Mouse (Mus musculus): ENCODE measurements around the gene Lrpprc. TPM values are rescaled to one million over a fixed set of nuclear protein-coding genes. Genes with fewer than 3 reads are reported as not detected.
"Not testable (repeated sequence)": the region's sequence is repeated elsewhere in the genome, so short reads cannot be mapped to it uniquely, and the experiment has no call there.

The Lrpprc gene
- 49.0 and 52.9 TPM in 2 replicates for polyA plus RNA-seq (2016; fragmentation: Nextera tagmentation; extraction: Ambion mirVana)

DNA sequence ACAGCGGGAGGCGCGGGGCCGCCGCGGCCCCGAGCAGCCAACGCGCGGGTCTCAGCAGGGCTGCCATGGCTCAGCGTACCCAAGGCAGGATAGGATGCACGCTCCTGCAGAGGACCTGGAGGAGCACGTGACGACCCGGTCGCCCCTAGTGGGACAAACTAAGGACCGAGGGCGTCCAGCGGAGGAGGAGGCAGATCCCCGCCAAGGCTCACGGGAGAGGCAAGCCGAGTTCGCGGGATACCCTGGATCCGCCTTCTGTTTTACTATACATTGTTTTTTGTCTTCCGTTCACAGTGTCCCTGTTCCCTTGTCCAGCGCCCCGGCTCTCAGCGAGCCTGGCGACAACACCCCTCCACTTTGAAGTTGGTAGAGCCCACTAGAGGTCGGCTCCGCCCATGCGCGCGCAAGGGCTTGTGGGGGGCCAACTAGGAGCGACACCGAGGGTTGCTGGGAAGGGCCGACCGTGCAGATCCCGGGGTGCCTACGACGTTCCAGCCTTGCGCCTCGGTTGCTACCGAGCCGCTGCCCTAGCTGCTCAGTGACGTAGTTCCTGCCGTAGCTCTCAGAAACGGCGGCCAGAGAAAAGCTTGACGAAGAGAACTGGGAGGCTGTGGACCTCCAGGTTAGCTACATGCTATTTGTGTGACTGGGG is at the start of gene Lrpprc:
Gene Lrpprc, minus strand, starts transcription at position 343 of the 652 bp plus-strand sequence.
- under 1% methylated on average over 51 of the region's 51 CpGs for WGBS

DNA sequence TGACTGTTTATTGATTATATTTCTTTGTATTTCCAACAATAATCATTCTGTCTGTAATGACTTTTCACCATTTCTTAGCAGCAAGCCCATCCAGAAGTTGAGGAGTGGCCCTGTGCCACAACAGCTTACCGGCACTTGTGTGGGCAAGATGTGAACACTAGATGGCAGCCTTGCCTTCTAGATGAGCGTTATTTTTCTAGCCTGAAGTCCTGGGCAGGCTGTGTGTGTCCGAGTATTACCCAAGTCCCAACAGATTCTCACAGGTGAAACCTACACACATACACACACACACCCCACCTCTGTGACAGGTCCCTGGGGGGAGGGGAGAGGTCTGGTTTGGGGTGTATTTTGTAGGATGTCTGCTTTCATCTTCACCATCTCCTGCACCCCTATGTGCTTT is 47.2 kb upstream of the Lrpprc start:
- peak; percentile 53; the same call in 1 of the 2 replicates for ATAC-seq (ENCODE audit: low FRiP score, low read depth)
- no peaks in the 10 kb centered on the region for H3K9me3 ChIP-seq
- H3K4me2 ChIP-seq (replicated peaks), result no peak overlapping the region
- no peaks in the 10 kb centered on the region for H3K4me1 ChIP-seq
- H3K36me3 ChIP-seq, result no peaks in the 10 kb centered on the region
- 2% methylated on average over 3 of the region's 3 CpGs for WGBS
- no peak overlapping the region for H3K27ac ChIP-seq
- no peaks in the 10 kb centered on the region for H3K27me3 ChIP-seq (replicated peaks)
- no peak overlapping the region for H3K9ac ChIP-seq
- no peak overlapping the region for H3K4me3 ChIP-seq

More for the DNA sequence above, at the start of gene Lrpprc:
- Histone ChIP-seq H3K9me3 (no peaks in the 10 kb centered on the region), H3K27me3 (replicated peaks) (no peaks in the 10 kb centered on the region), H3K9ac (peak within 1 kb of the TSS; percentile 91), H3K36me3 (peaks cover 2% of the 10 kb centered on the region; the same call in 1 of the 2 replicates), H3K4me3 (peak within 1 kb of the TSS; percentile 98), H3K27ac (no peak within 1 kb of the TSS), H3K4me2 (replicated peaks) (peak within 1 kb of the TSS; percentile 84), H3K4me1 (peaks cover 9% of the 10 kb centered on the region)
- ATAC-seq (ENCODE audit: low FRiP score, low read depth), result peak; percentile 99

DNA sequence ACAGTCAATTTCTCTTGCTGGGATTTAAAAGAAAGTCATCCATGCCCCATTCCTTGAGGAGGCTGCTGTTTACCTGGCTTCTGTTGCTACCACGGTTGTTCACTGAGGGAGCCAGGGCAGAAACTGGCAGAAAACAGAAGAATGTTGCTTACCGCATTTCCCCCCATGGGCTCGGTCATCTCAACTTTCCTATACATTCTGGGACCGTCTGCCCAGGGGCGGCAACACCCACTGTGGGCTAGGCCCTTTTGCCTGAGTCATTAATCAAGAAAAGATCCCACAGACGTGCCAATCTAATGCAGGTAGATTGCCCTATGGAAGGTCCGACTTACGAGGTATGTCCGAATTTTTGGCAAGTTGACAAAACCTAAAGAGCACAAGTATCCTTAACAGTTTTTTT is 44.7 kb upstream of the Lrpprc start:
- WGBS, result 83% methylated on average over 9 of the region's 9 CpGs
- no peak overlapping the region for H3K4me3 ChIP-seq
- ATAC-seq (ENCODE audit: low FRiP score, low read depth), result no peak
- H3K27ac ChIP-seq, result no peak overlapping the region
- no peaks in the 10 kb centered on the region for H3K27me3 ChIP-seq (replicated peaks)
- no peak overlapping the region for H3K9ac ChIP-seq
- no peaks in the 10 kb centered on the region for H3K4me1 ChIP-seq
- H3K4me2 ChIP-seq (replicated peaks), result no peak overlapping the region
- H3K36me3 ChIP-seq, result no peaks in the 10 kb centered on the region
- H3K9me3 ChIP-seq, result no peaks in the 10 kb centered on the region

DNA sequence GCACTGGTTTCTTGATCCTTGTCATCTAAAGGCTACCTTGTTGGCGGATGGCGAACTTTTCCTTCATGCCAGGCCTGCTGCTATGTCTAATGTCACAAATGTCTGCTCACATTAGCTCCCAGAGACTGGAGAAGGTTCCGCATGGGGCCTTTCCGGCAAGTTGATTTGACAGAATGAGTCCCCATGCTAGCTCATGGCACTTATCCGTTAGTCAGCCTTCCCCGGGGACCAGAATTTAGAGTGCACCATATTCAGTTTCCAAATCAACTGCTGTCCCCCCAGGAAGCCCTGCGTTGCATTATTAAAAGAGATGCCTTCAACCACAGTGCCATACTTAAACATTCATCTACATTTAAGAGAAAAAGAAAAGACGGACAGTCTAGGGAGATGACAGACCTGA is 41.8 kb upstream of the Lrpprc start:
- H3K36me3 ChIP-seq, result no peaks in the 10 kb centered on the region
- no peak overlapping the region for H3K4me2 ChIP-seq (replicated peaks)
- H3K27ac ChIP-seq, result no peak overlapping the region
- 73% methylated on average over 8 of the region's 8 CpGs for WGBS
- no peaks in the 10 kb centered on the region for H3K27me3 ChIP-seq (replicated peaks)
- no peaks in the 10 kb centered on the region for H3K4me1 ChIP-seq
- ATAC-seq (ENCODE audit: low FRiP score, low read depth), result no peak
- no peaks in the 10 kb centered on the region for H3K9me3 ChIP-seq
- no peak overlapping the region for H3K9ac ChIP-seq
- no peak overlapping the region for H3K4me3 ChIP-seq

DNA sequence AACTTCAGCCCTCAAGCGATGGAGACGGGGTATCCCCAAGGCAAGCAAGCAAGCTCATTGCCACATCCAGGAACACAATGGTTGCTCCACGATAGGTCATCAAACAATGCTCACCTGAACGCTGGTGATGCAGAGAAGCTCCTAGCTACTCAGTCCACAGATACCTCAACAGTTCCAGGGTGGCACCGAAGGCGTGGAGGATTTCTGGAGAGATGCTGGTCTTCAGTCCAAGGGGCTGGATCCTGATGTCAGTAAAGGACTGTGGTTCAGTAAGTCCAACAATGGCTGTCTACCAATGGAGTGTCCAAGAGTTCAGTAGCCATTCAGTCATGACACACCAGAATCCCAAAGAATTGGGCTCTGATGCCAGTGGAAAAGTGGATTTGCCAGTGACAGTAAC is 37.7 kb upstream of the Lrpprc start:
- H3K36me3 ChIP-seq, result no peaks in the 10 kb centered on the region
- H3K4me1 ChIP-seq, result no peaks in the 10 kb centered on the region
- H3K9ac ChIP-seq, result no peak overlapping the region
- 97% methylated on average over 6 of the region's 6 CpGs for WGBS
- H3K4me2 ChIP-seq (replicated peaks), result no peak overlapping the region
- no peaks in the 10 kb centered on the region for H3K27me3 ChIP-seq (replicated peaks)
- H3K27ac ChIP-seq, result no peak overlapping the region
- H3K4me3 ChIP-seq, result no peak overlapping the region
- no peak for ATAC-seq (ENCODE audit: low FRiP score, low read depth)
- no peaks in the 10 kb centered on the region for H3K9me3 ChIP-seq

DNA sequence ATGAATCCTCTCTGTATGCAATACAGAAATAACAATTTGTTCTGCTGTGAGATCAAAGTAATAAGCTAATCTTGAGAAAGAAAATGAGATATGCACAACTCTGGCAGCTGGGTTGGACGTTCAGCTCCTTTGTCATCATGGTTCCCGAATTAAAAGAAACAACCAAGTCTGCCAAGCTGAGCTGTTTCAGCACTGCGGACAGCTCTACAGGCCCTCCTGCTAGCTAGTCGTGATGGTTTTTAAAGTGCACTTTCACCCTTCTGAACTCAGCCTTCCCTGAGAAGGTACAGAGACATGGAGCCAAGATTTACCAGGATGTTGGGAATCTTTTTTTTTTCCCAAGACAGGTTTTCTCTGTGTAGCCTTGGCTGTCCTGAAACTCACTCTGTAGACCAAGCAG is 30.0 kb upstream of the Lrpprc start:
- Histone ChIP-seq H3K27ac (no peak overlapping the region), H3K9me3 (no peaks in the 10 kb centered on the region), H3K36me3 (no peaks in the 10 kb centered on the region), H3K4me3 (no peak overlapping the region), H3K4me2 (replicated peaks) (no peak overlapping the region), H3K27me3 (replicated peaks) (no peaks in the 10 kb centered on the region), H3K9ac (no peak overlapping the region), H3K4me1 (no peaks in the 10 kb centered on the region)
- 12% methylated on average over 4 of the region's 4 CpGs for WGBS
- ATAC-seq (ENCODE audit: low FRiP score, low read depth), result no peak

DNA sequence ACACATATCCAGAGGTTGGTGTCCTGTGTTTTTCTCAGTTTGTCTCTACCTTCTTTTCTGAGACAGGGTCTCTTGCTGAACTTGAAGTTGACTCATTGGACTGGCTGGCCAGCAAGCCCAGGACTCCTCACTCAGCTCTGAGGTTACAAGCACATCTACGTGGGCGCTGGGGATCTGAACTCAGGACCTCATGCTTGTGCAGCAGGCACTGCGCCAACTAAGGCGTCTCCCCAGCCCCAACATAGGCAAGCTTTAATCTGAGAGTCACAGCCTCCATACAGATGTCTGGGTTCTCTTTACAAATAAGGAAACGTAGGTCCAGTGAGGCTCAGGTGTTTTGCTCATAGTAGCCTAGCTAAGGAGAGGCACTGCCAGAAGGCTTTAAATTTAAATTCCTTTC is 27.8 kb upstream of the Lrpprc start:
- no peaks in the 10 kb centered on the region for H3K36me3 ChIP-seq
- no peaks in the 10 kb centered on the region for H3K4me1 ChIP-seq
- H3K9ac ChIP-seq, result no peak overlapping the region
- no peak overlapping the region for H3K4me2 ChIP-seq (replicated peaks)
- no peaks in the 10 kb centered on the region for H3K27me3 ChIP-seq (replicated peaks)
- 91% methylated on average over 5 of the region's 5 CpGs for WGBS
- H3K4me3 ChIP-seq, result no peak overlapping the region
- ATAC-seq (ENCODE audit: low FRiP score, low read depth), result no peak
- H3K9me3 ChIP-seq, result no peaks in the 10 kb centered on the region
- no peak overlapping the region for H3K27ac ChIP-seq

DNA sequence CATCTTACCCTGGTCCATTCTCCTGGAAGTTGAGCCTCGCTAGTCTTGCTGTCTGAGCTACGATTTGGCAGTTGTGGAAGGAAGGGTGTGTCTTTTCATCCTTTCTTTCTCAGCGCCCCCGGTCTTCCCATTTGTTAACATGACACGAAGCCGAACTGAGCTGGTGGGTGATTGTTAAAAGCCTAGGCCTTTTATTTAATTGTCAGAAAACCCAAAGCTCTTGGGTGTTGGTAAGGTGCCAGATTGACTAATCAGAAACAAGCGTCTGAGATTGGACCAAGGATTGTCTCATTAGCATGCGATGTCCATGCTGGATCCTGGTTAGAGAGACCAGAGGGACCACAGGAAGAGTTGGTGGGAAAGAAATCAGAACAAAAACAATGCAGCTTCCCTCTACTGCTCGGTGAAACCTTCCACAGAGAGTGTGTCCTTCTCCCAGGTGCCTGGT is 25.4 kb upstream of the Lrpprc start:
- WGBS, result 76% methylated on average over 9 of the region's 9 CpGs
- Histone ChIP-seq H3K36me3 (no peaks in the 10 kb centered on the region), H3K4me1 (no peaks in the 10 kb centered on the region), H3K4me2 (replicated peaks) (no peak overlapping the region), H3K9ac (no peak overlapping the region), H3K27ac (no peak overlapping the region), H3K4me3 (no peak overlapping the region), H3K27me3 (replicated peaks) (no peaks in the 10 kb centered on the region), H3K9me3 (no peaks in the 10 kb centered on the region)
- ATAC-seq (ENCODE audit: low FRiP score, low read depth), result no peak

DNA sequence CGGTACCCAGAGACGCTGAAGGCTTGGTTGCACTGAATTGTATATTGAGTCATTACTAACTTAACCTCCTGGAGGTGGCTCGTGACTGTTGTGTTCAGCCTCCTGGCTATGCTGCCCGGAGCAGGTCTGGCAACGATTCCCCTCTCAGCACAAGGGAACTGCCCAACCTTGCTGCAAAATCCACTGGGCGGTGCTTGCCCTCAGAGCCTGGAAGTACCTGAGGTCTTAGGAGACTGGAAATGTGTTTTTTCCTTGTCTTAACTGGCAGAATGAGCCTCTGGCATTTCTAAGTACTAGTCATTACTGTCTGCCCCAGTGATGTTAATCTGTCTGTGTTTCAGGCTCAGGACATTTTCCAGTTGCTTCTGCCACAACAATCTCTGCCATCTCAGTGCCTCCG is 24.3 kb upstream of the Lrpprc start:
- Histone ChIP-seq H3K4me3 (no peak overlapping the region), H3K27me3 (replicated peaks) (no peaks in the 10 kb centered on the region), H3K4me1 (no peaks in the 10 kb centered on the region), H3K9ac (no peak overlapping the region), H3K36me3 (no peaks in the 10 kb centered on the region), H3K4me2 (replicated peaks) (no peak overlapping the region), H3K27ac (no peak overlapping the region), H3K9me3 (no peaks in the 10 kb centered on the region)
- ATAC-seq (ENCODE audit: low FRiP score, low read depth), result no peak
- 84% methylated on average over 7 of the region's 7 CpGs for WGBS

DNA sequence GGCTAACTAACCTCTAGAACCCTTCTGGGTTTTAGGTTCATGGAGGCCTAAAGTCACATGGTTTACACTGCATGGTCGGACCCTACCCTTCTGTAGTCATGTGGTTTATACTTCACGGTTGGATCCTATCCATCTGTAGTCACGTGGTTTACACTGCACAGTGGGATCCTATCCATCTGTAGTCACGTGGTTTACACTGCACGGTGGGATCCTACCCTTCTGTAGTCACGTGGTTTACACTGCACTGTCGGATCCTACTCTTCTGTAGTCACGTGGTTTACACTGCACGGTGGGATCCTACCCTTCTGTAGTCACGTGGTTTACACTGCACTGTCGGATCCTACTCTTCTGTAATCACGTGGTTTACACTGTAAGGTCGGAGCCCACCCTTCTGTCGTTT is 23.6 kb upstream of the Lrpprc start:
- 88% methylated on average over 14 of the region's 14 CpGs for WGBS
- not testable (repeated sequence) for ATAC-seq (ENCODE audit: low FRiP score, low read depth); H3K27ac ChIP-seq; H3K36me3 ChIP-seq; H3K9me3 ChIP-seq; H3K27me3 ChIP-seq (replicated peaks); H3K4me3 ChIP-seq; H3K4me2 ChIP-seq (replicated peaks); H3K9ac ChIP-seq; H3K4me1 ChIP-seq

DNA sequence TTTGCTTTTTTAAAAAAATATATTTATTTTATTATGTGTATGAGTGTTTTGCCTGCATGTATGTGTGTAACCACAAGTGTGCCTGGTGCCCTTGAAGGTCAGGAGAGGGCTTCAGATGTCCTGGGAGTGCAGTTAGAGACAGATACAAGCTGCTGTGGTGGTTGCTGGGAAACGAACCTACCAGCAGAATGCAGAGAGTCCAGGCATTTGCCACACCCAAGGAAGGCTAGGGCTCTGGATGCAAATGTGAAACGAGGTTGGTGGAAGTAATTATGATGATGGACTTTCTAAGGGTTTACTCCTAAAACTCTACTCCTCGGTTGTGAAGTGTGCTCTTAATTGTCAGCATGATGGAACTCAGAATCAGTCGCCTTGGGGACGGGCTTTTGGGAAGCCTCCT is 1.4 kb upstream of the Lrpprc start:
- Histone ChIP-seq H3K4me2 (replicated peaks) (peak overlapping the region; percentile 84), H3K4me3 (no peak overlapping the region)
- 71% methylated on average over 5 of the region's 5 CpGs for WGBS

DNA sequence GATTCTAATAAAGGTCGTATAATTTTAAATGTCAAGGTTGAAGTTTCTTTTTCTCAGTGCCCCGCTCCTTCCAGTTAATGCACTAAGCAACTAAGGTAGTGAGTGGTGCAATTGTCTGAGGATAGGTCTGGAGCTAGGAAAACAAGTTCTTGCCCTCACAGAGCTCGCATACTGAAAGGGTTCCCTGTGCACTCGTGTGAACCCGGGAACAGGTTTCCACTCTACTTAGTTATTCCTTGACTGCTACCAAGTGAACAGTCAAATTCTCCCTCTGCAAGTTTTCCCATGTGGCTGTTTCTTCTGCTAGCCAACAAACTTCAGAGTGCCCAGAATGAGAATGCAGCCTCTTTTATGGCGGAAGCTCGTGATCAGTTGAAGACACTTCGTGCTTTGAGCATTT is 567 bp upstream of the Lrpprc start:
- H3K4me1 ChIP-seq, result peaks cover 9% of the 10 kb centered on the region
- peak overlapping the region; percentile 91 for H3K9ac ChIP-seq
- ATAC-seq (ENCODE audit: low FRiP score, low read depth), result peak; percentile 18
- 4% methylated on average over 8 of the region's 8 CpGs for WGBS
- no peaks in the 10 kb centered on the region for H3K27me3 ChIP-seq (replicated peaks)
- H3K27ac ChIP-seq, result no peak overlapping the region
- peaks cover 2% of the 10 kb centered on the region; the same call in 1 of the 2 replicates for H3K36me3 ChIP-seq
- peak overlapping the region; percentile 84 for H3K4me2 ChIP-seq (replicated peaks)
- peak overlapping the region; percentile 98 for H3K4me3 ChIP-seq
- no peaks in the 10 kb centered on the region for H3K9me3 ChIP-seq

More for the DNA sequence above, 1.4 kb upstream of the Lrpprc start:
- H3K36me3 ChIP-seq, result peaks cover 2% of the 10 kb centered on the region; the same call in 1 of the 2 replicates
- no peak for ATAC-seq (ENCODE audit: low FRiP score, low read depth)
- no peaks in the 10 kb centered on the region for H3K9me3 ChIP-seq
- no peak overlapping the region for H3K9ac ChIP-seq
- H3K27me3 ChIP-seq (replicated peaks), result no peaks in the 10 kb centered on the region
- H3K4me1 ChIP-seq, result peaks cover 9% of the 10 kb centered on the region
- no peak overlapping the region for H3K27ac ChIP-seq

DNA sequence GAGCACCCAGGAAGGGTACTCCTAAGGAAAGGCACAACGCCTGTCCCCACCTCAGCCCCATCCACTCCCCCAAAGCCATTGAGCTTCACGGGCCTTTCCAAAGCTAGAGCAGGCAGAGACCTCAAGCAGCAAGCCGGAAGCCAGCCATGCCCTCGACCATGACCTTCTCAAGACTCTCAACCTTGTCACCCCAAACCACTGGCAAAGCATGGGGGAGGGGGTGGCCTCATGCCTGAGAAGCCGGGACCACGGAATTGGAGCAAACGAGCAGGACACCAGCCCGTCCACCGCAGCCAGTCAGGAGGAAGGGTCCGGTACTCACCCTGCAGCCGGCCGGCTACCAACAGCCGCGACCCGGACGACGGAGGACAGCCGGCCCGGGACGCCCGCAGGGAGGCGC is 546 bp downstream of the Lrpprc start:
- Histone ChIP-seq H3K27me3 (replicated peaks) (no peaks in the 10 kb centered on the region), H3K4me1 (peaks cover 9% of the 10 kb centered on the region), H3K27ac (no peak overlapping the region), H3K36me3 (peaks cover 2% of the 10 kb centered on the region; the same call in 1 of the 2 replicates), H3K9me3 (no peaks in the 10 kb centered on the region), H3K9ac (peak overlapping the region; percentile 91), H3K4me2 (replicated peaks) (peak overlapping the region; percentile 84), H3K4me3 (peak overlapping the region; percentile 98)
- under 1% methylated on average over 22 of the region's 22 CpGs for WGBS
- ATAC-seq (ENCODE audit: low FRiP score, low read depth), result 0 out of 2 replicates have a peak, but pooled peaks have one; percentile 0

Measured in neural tube, embryonic 12.5 days (tissue).